ENCODE assay signal across 21 mouse cellular contexts in genomic region chr4:9057113-9057512, GRCm38 (mm10).
DNase-seq lines count a peak whose midpoint lies in the region; ATAC-seq and TF ChIP-seq lines count a peak whose summit lies in the region.
"Had no signal": no experiment of that assay in that cellular context is flagged by ENCODE, and none has a peak within 500 bp of the region (broad histone marks: within the 10 kb centered on the region; RNA-seq: fewer than 3 reads in every experiment).

No protein-coding gene starts in this region.

- no peaks in the 10 kb centered on the region for H3K27me3 ChIP-seq in intestine, embryonic 16.5 days (replicated peaks; ENCODE audit: control insufficient read depth, insufficient read depth, low read length)
- no peaks in the 10 kb centered on the region for H3K27me3 ChIP-seq in kidney, embryonic 16.5 days (ENCODE audit: insufficient read depth, low read length)
- H3K27me3 ChIP-seq in hindbrain, embryonic 11.5 days (ENCODE audit: control insufficient read depth, insufficient read depth, low read length): no peaks in the 10 kb centered on the region
- H3K27me3 ChIP-seq: hindbrain, embryonic 12.5 days; midbrain, embryonic 12.5 days; neural tube, embryonic 15.5 days had no signal

- H3K27ac ChIP-seq in gastrocnemius, adult 2 months: peak overlapping the region; percentile 92
- H3K27ac ChIP-seq in intestine, embryonic 16.5 days (ENCODE audit: low read length): no peak overlapping the region
- H3K27ac ChIP-seq in kidney, embryonic 16.5 days (ENCODE audit: low read length): no peak overlapping the region
- no peak overlapping the region for H3K27ac ChIP-seq in hindbrain, embryonic 11.5 days (ENCODE audit: low read depth, low read length)
- H3K27ac ChIP-seq: heart, embryonic 10.5 days; hindbrain, embryonic 12.5 days; midbrain, embryonic 12.5 days; neural tube, embryonic 15.5 days had no signal

- no peak for TF ChIP-seq CTCF in gastrocnemius, adult 2 months (IDR thresholded peaks at IDR 0.05)

- H3K4me1 ChIP-seq in intestine, embryonic 16.5 days (ENCODE audit: control insufficient read depth, insufficient read depth, low read length): no peaks in the 10 kb centered on the region
- H3K4me1 ChIP-seq in kidney, embryonic 16.5 days (ENCODE audit: insufficient read depth, low read length): 0 out of 2 replicates have a peak, but pooled peaks cover 4% of the 10 kb centered on the region
- H3K4me1 ChIP-seq in hindbrain, embryonic 11.5 days (replicated peaks; ENCODE audit: control insufficient read depth, insufficient read depth, low read length): 0 out of 2 replicates have a peak, but pooled peaks cover 3% of the 10 kb centered on the region

- H3K4me3 ChIP-seq in gastrocnemius, adult 2 months: no peak overlapping the region
- no peak overlapping the region for H3K4me3 ChIP-seq in intestine, embryonic 16.5 days (ENCODE audit: low read length)
- no peak overlapping the region for H3K4me3 ChIP-seq in kidney, embryonic 16.5 days (ENCODE audit: low read length)
- H3K4me3 ChIP-seq in hindbrain, embryonic 11.5 days (ENCODE audit: low read depth, low read length): no peak overlapping the region
- H3K4me3 ChIP-seq: forebrain, embryonic 10.5 days; heart, embryonic 10.5 days; hindbrain, embryonic 12.5 days; limb, embryonic 10.5 days; midbrain, embryonic 12.5 days; neural tube, embryonic 15.5 days had no signal

- H3K4me2 ChIP-seq in intestine, embryonic 16.5 days (ENCODE audit: low read depth, low read length): no peak overlapping the region
- H3K4me2 ChIP-seq in kidney, embryonic 16.5 days (replicated peaks; ENCODE audit: low read depth, low read length): no peak overlapping the region
- no peak overlapping the region for H3K4me2 ChIP-seq in hindbrain, embryonic 11.5 days (replicated peaks; ENCODE audit: low read depth, low read length)
- H3K4me2 ChIP-seq: hindbrain, embryonic 12.5 days; midbrain, embryonic 12.5 days; neural tube, embryonic 15.5 days had no signal

- no peaks in the 10 kb centered on the region for H3K9me3 ChIP-seq in intestine, embryonic 16.5 days (ENCODE audit: control insufficient read depth, low read length)
- no peaks in the 10 kb centered on the region for H3K9me3 ChIP-seq in kidney, embryonic 16.5 days (ENCODE audit: low read length)
- no peaks in the 10 kb centered on the region for H3K9me3 ChIP-seq in hindbrain, embryonic 11.5 days (ENCODE audit: control insufficient read depth, low read length)
- H3K9me3 ChIP-seq: forebrain, embryonic 10.5 days; heart, embryonic 10.5 days; hindbrain, embryonic 12.5 days; limb, embryonic 10.5 days; midbrain, embryonic 12.5 days; neural tube, embryonic 15.5 days had no signal

- intact Hi-C loops in gastrocnemius, adult 2 months (cut with DNase I): loop anchor here (2.0 to 10.0 kb wide), 3 partner anchors 38 to 588 kb away; no protein-coding TSS in a partner anchor

- H3K9ac ChIP-seq in intestine, embryonic 16.5 days (ENCODE audit: low read depth, low read length): no peak overlapping the region
- H3K9ac ChIP-seq in kidney, embryonic 16.5 days (replicated peaks; ENCODE audit: low read length): no peak overlapping the region
- H3K9ac ChIP-seq in hindbrain, embryonic 11.5 days (ENCODE audit: low read depth, low read length): no peak overlapping the region
- H3K9ac ChIP-seq: hindbrain, embryonic 12.5 days; midbrain, embryonic 12.5 days; neural tube, embryonic 15.5 days had no signal

- no peaks in the 10 kb centered on the region for H3K36me3 ChIP-seq in intestine, embryonic 16.5 days (ENCODE audit: control insufficient read depth, insufficient read depth, low read length)
- H3K36me3 ChIP-seq in kidney, embryonic 16.5 days (ENCODE audit: insufficient read depth, low read length): no peaks in the 10 kb centered on the region
- H3K36me3 ChIP-seq in hindbrain, embryonic 11.5 days (ENCODE audit: control insufficient read depth, insufficient read depth, low read length): no peaks in the 10 kb centered on the region
- H3K36me3 ChIP-seq: forebrain, embryonic 10.5 days; heart, embryonic 10.5 days; hindbrain, embryonic 12.5 days; limb, embryonic 10.5 days; midbrain, embryonic 12.5 days; neural tube, embryonic 15.5 days had no signal

- ATAC-seq in intestine, embryonic 16.5 days: peak; percentile 81; the same call in 1 of the 2 replicates
- ATAC-seq in kidney, embryonic 16.5 days (ENCODE audit: low FRiP score, low TSS enrichment): no peak
- ATAC-seq in hindbrain, embryonic 11.5 days (ENCODE audit: low FRiP score): no peak
- ATAC-seq: forebrain, embryonic 16.5 days had no signal

- DNase-seq in cerebellum, adult 18-20 months: peak; percentile 24 to 29
- DNase-seq in cerebellum, postnatal 25 days: no peak
- DNase-seq in gastrocnemius, adult 2 months: peak; percentile 42
- DNase-seq in gastrocnemius, postnatal 10 days: no peak
- DNase-seq in adipocyte (ENCODE audit: low spot score): peak; percentile 8
- no peak for DNase-seq in hindbrain, embryonic 11.5 days (ENCODE audit: low spot score)
- DNase-seq: adrenal gland, postnatal 25 days; kidney, adult 2 months; kidney, postnatal 10 days; liver; lung, postnatal 10 days; right cerebral cortex, adult 18-20 months had no signal

- 82% methylated on average over 7 of the region's 7 CpGs for WGBS in intestine, embryonic 16.5 days
- WGBS in kidney, embryonic 16.5 days: 86% methylated on average over 7 of the region's 7 CpGs
- 93% methylated on average over 7 of the region's 7 CpGs for whole genome bisulfite sequencing in hindbrain, embryonic 11.5 days

Comparison
In these comparisons a context has a peak if more than half of its experiments do, and no peak if none do; other contexts are left out.
1. DNase-seq: peak in cerebellum, adult 18-20 months (2 of 2), gastrocnemius, adult 2 months (single experiment) and adipocyte (single experiment); none in cerebellum, postnatal 25 days (0 of 2), gastrocnemius, postnatal 10 days (single experiment) and hindbrain, embryonic 11.5 days (single experiment).